Mouse (Mus musculus) CH12.LX (cell line): ENCODE measurements around the gene Kmo. TPM values are rescaled to one million over a fixed set of nuclear protein-coding genes. Genes with fewer than 3 reads are reported as not detected.

Source experiments
- DNase-seq: peaks from one replicate; pipeline ENCODE4 v3.0.0-alpha.2; 2013; ENCODE audit errors: extremely low read depth
- H3K27ac ChIP-seq: 2 replicates; pipeline ENCODE4 v1.5.1; 2012; ENCODE audit warnings: low read depth, mild to moderate bottlenecking, control low read depth, moderate library complexity; ENCODE audit not compliant: insufficient read depth
- H3K27me3 ChIP-seq: replicated peaks from 2 replicates; pipeline ENCODE3; 2012; ENCODE audit warnings: inconsistent platforms
- H3K36me3 ChIP-seq, 2 experiments: replicated peaks in 1 of 2; 2 replicates each; pipeline versions ENCODE3 to v1.6.1; 2012; ENCODE audit warnings: inconsistent platforms in 1 of 2, low read length in 1 of 2, mild to moderate bottlenecking in 1 of 2, mixed read lengths in 1 of 2, moderate library complexity in 1 of 2; ENCODE audit not compliant: control insufficient read depth in 1 of 2, insufficient read depth in 1 of 2
- H3K4me1 ChIP-seq, 2 experiments: 2 replicates each; pipeline ENCODE4 v1.6.1; 2012; ENCODE audit warnings: inconsistent platforms in 1 of 2, moderate library complexity in 1 of 2; ENCODE audit not compliant: insufficient read depth in 2 of 2, control insufficient read depth in 1 of 2
- H3K4me2 ChIP-seq: 2 replicates; pipeline ENCODE4 v1.6.1; 2012; ENCODE audit warnings: low read depth, mild to moderate bottlenecking, control low read depth; ENCODE audit not compliant: poor library complexity, insufficient read depth, severe bottlenecking
- H3K4me3 ChIP-seq, 3 experiments: fragments of 150-350 bp in 1 of 3; sonication (generic) in 1 of 3; replicated peaks in 1 of 3; 2 replicates each; pipeline versions ENCODE3 to v1.5.1; 2011 to 2012; ENCODE audit warnings: low read depth in 2 of 3, low read length in 2 of 3, mild to moderate bottlenecking in 2 of 3, moderate library complexity in 2 of 3, control low read depth in 1 of 3, improper control_type of control experiment in 1 of 3, inconsistent platforms in 1 of 3, mixed read lengths in 1 of 3; ENCODE audit not compliant: poor library complexity in 1 of 3
- H3K79me2 ChIP-seq: replicated peaks from 2 replicates; pipeline ENCODE4 v1.6.1; 2012; ENCODE audit warnings: mild to moderate bottlenecking, moderate library complexity; ENCODE audit not compliant: control insufficient read depth, poor library complexity, insufficient read depth, severe bottlenecking; ENCODE audit errors: extremely low read depth
- H3K9ac ChIP-seq: 2 replicates; pipeline ENCODE4 v1.6.1; 2012; ENCODE audit warnings: low read depth, mild to moderate bottlenecking, control low read depth, moderate library complexity; ENCODE audit not compliant: insufficient read depth
- H3K9me3 ChIP-seq: replicated peaks from 2 replicates; pipeline ENCODE3; 2012; ENCODE audit warnings: low read length, inconsistent platforms, mixed read lengths
- CHD2 ChIP-seq: IDR thresholded peaks from 2 replicates; pipeline ENCODE4 v1.6.1; 2011; ENCODE audit warnings: low read length, improper control_type of control experiment
- IRF4 ChIP-seq: IDR thresholded peaks from 2 replicates; pipeline ENCODE4 v1.6.1; 2014; ENCODE audit warnings: low read depth, mild to moderate bottlenecking, inconsistent platforms, low read length, improper control_type of control experiment
- JUN ChIP-seq: IDR thresholded peaks from 2 replicates; pipeline ENCODE4 v1.6.1; 2011; ENCODE audit warnings: low read depth, mild to moderate bottlenecking, low read length, improper control_type of control experiment, moderate library complexity; ENCODE audit not compliant: insufficient read depth
- PAX5 ChIP-seq: IDR thresholded peaks from 2 replicates; pipeline ENCODE4 v1.6.1; 2012; ENCODE audit warnings: low read length, inconsistent platforms, mixed read lengths
- POLR2A ChIP-seq: IDR thresholded peaks from 2 replicates; pipeline ENCODE4 v1.6.1; 2011; ENCODE audit warnings: low read depth, mild to moderate bottlenecking, improper control_type of control experiment, low read length
- SIN3A ChIP-seq: IDR thresholded peaks from 2 replicates; pipeline ENCODE4 v1.6.1; 2012; ENCODE audit warnings: low read length, improper control_type of control experiment, inconsistent platforms
- SMC3 ChIP-seq: IDR thresholded peaks from 2 replicates; pipeline ENCODE4 v1.6.1; 2011; ENCODE audit warnings: low read depth, low read length, improper control_type of control experiment
- TBP ChIP-seq: conservative IDR thresholded peaks from 2 replicates; pipeline ENCODE4 v1.6.1; 2011; ENCODE audit warnings: low read depth, low read length, improper control_type of control experiment
- dilution Hi-C: fragments of 300-500 bp; cut with MboI; formaldehyde crosslinking; loops from 2 replicates; pipeline ENCODE4 v1.14.3; 2020; ENCODE audit warnings: low sequenced_read_pairs; ENCODE audit not compliant: extremely low pct_unique_long_range_greater_than_20kb, extremely low pct_ligation_motif_present
- in situ Hi-C: fragments of 300-500 bp; cut with MboI; formaldehyde crosslinking; loops from 3 replicates; pipeline ENCODE4 v1.14.3; 2019; ENCODE audit warnings: low sequenced_read_pairs, low pct_ligation_motif_present, low pct_unique_long_range_greater_than_20kb, mixed read lengths
- polyA plus RNA-seq: library from polyadenylated mRNA; unstranded; fragments of >175 nt; gene quantifications from 2 replicates; pipeline ENCODE4 v1.2.1, GENCODE M21; 2012; ENCODE audit warnings: low read depth; ENCODE audit not compliant: insufficient read length
- total RNA-seq, 2 experiments: library from RNA; depleted of rRNA; stranded (reverse); fragments of 300-350 nt in 1 of 2; fragments of >200 nt in 1 of 2; gene quantifications; 2 replicates each; pipeline ENCODE4 v1.2.3; 2012 to 2014

The Kmo gene
- total and polyA plus RNA-seq, 3 experiments, result 9.7 to 49.2 (median 42.5) TPM

- Histone ChIP-seq H3K9ac (no peak overlapping the region), H3K4me3 (no peak overlapping the region), H3K36me3 (no peaks in the 10 kb centered on the region), H3K4me2 (no peak overlapping the region), H3K79me2 (no peaks in the 10 kb centered on the region), H3K9me3 (no peaks in the 10 kb centered on the region), H3K4me1 (no peaks in the 10 kb centered on the region), H3K27me3 (no peaks in the 10 kb centered on the region), H3K27ac (no peak overlapping the region)
- no peak for DNase-seq
- TF ChIP-seq PAX5, result no peak
- no peak for TF ChIP-seq SIN3A
- no peak for TF ChIP-seq CHD2
- no peak for TF ChIP-seq SMC3
- TF ChIP-seq JUN, result no peak
- no peak for TF ChIP-seq TBP
- no peak for TF ChIP-seq POLR2A
- no peak for TF ChIP-seq IRF4
- dilution Hi-C loops, result no loop called here
- in situ Hi-C loops, result no loop called here
Observed at GRCm38 (mm10) chr1:175708013-175708412, 87.8 kb downstream of the Kmo start.

Other genes with a start within 250 kb of the Kmo start
- 0.04 and 0.08 TPM in 2 replicates for gene Rgs7, start 127.9 kb upstream of the Kmo start, total RNA-seq (2012; rRNA removed)
- gene Rgs7, start 127.9 kb upstream of the Kmo start, total RNA-seq (2014; rRNA removed), result 0.09 and 0.27 TPM in 2 replicates
- 0.30 TPM in 1 of 2 replicates, not detected in the other for gene Rgs7, start 127.9 kb upstream of the Kmo start, polyA plus RNA-seq
- 100 and 104 TPM in 2 replicates for gene Fh1, start 5.3 kb downstream of the Kmo start, total RNA-seq (2012; rRNA removed)
- gene Fh1, start 5.3 kb downstream of the Kmo start, total RNA-seq (2014; rRNA removed), result 113 and 120 TPM in 2 replicates
- gene Fh1, start 5.3 kb downstream of the Kmo start, polyA plus RNA-seq, result 122 and 175 TPM in 2 replicates
- 0.76 and 0.89 TPM in 2 replicates for gene Opn3, start 72.4 kb downstream of the Kmo start, total RNA-seq (2012; rRNA removed)
- 1.5 and 1.6 TPM in 2 replicates for gene Opn3, start 72.4 kb downstream of the Kmo start, total RNA-seq (2014; rRNA removed)
- 2.6 and 2.9 TPM in 2 replicates for gene Opn3, start 72.4 kb downstream of the Kmo start, polyA plus RNA-seq
- gene Chml, start 72.5 kb downstream of the Kmo start, total RNA-seq (2012; rRNA removed), result 3.3 and 4.1 TPM in 2 replicates
- 6.0 and 6.7 TPM in 2 replicates for gene Chml, start 72.5 kb downstream of the Kmo start, total RNA-seq (2014; rRNA removed)
- gene Chml, start 72.5 kb downstream of the Kmo start, polyA plus RNA-seq, result 2.7 and 3.1 TPM in 2 replicates
- gene Wdr64, start 78.2 kb downstream of the Kmo start, total RNA-seq (2012; rRNA removed), result not detected in 2 replicates
- gene Wdr64, start 78.2 kb downstream of the Kmo start, total RNA-seq (2014; rRNA removed), result not detected in 2 replicates
- gene Wdr64, start 78.2 kb downstream of the Kmo start, polyA plus RNA-seq, result not detected in 2 replicates